Mouse (Mus musculus) adrenal gland, postnatal 14 days (tissue): ENCODE results near the gene Rbm12. TPM values are rescaled to one million over a fixed set of nuclear protein-coding genes. Genes with fewer than 3 reads are reported as not detected.
"Not testable (repeated sequence)": the region's sequence is repeated elsewhere in the genome, so short reads cannot be mapped to it uniquely, and the experiment has no call there.

ENCODE experiments used
- DNase-seq: peaks from one replicate; pipeline ENCODE4 v3.0.0; 2021; ENCODE audit warnings: mixed read lengths
- long read RNA-seq, 2 experiments: library from polyadenylated mRNA; stranded (forward); transcript quantifications; one replicate each; pipeline ENCODE4 v2.0.0; 2021
- total RNA-seq: library from RNA; stranded (reverse); gene quantifications from 2 replicates; pipeline ENCODE4 v1.2.3, GENCODE M21; 2021

Gene Rbm12
- 30.4 and 32.4 TPM in 2 replicates for total RNA-seq
- long read RNA-seq, experiment 1, full-length matches to known transcripts = 4 of 14 reads
- long read RNA-seq, experiment 1, partial matches to known transcripts = 1 of 14 reads
- long read RNA-seq, experiment 1, other reads (novel, unspliced or antisense) = 9 of 14 reads
- long read RNA-seq, experiment 2, full-length matches to known transcripts = 7 of 14 reads
- long read RNA-seq, experiment 2, partial matches to known transcripts = 0 of 14 reads
- long read RNA-seq, experiment 2, other reads (novel, unspliced or antisense) = 7 of 14 reads

GRCm38 (mm10) chr2:156111358-156112079 lies at the start of gene Rbm12, which contains the start of gene Cpne1:
Gene Rbm12, minus strand, starts transcription at chr2:156111978.
Gene Cpne1, minus strand, starts transcription at chr2:156111965.
- peak; percentile 96 for DNase-seq

GRCm38 (mm10) chr2:156151538-156151937 lies 39.8 kb upstream of the Rbm12 start:
- no peak for DNase-seq

GRCm38 (mm10) chr2:156147316-156147915 lies 35.6 kb upstream of the Rbm12 start:
- DNase-seq = no peak

GRCm38 (mm10) chr2:156146272-156146989 lies 34.7 kb upstream of the Rbm12 start:
- DNase-seq = no peak

- DNase-seq = no peak
These were observed 33.8 kb upstream of the Rbm12 start for GRCm38 (mm10) chr2:156145486-156146130.

- peak; percentile 96 for DNase-seq
These were observed 32.4 kb upstream of the Rbm12 start, which contains the start of the genes Romo1 and Nfs1 for GRCm38 (mm10) chr2:156143953-156144724. Gene Romo1, plus strand, starts transcription at chr2:156144039. Gene Nfs1, minus strand, starts transcription at chr2:156144186.

- no peak for DNase-seq
These were observed 31.6 kb upstream of the Rbm12 start for GRCm38 (mm10) chr2:156143367-156143766.

- DNase-seq = no peak
These were observed 31.0 kb upstream of the Rbm12 start for GRCm38 (mm10) chr2:156142820-156143219.

GRCm38 (mm10) chr2:156135695-156136094 lies 23.9 kb upstream of the Rbm12 start:
- DNase-seq = no peak

GRCm38 (mm10) chr2:156134161-156134560 lies 22.4 kb upstream of the Rbm12 start:
- no peak for DNase-seq

- DNase-seq = no peak
These were observed 15.2 kb upstream of the Rbm12 start, which contains the start of gene Gm28036 for GRCm38 (mm10) chr2:156126992-156127391. Gene Gm28036, minus strand, starts transcription at chr2:156127092.

- no peak for DNase-seq
These were observed 12.0 kb upstream of the Rbm12 start for GRCm38 (mm10) chr2:156123731-156124130.

- DNase-seq = no peak
These were observed 7.8 kb upstream of the Rbm12 start for GRCm38 (mm10) chr2:156119566-156119965.

- DNase-seq = not testable (repeated sequence)
These were observed 274 bp upstream of the Rbm12 start for GRCm38 (mm10) chr2:156112080-156112423.

- DNase-seq = no peak
These were observed 986 bp downstream of the Rbm12 start for GRCm38 (mm10) chr2:156110627-156111357.

GRCm38 (mm10) chr2:156091926-156092325 lies 19.9 kb downstream of the Rbm12 start:
- no peak for DNase-seq

GRCm38 (mm10) chr2:156089799-156090198 lies 22.0 kb downstream of the Rbm12 start:
- DNase-seq = no peak

GRCm38 (mm10) chr2:156087391-156088110 lies 24.2 kb downstream of the Rbm12 start:
- no peak for DNase-seq

GRCm38 (mm10) chr2:156084541-156084940 lies 27.2 kb downstream of the Rbm12 start:
- no peak for DNase-seq

GRCm38 (mm10) chr2:156080391-156080790 lies 31.4 kb downstream of the Rbm12 start:
- DNase-seq = no peak
